Mouse (Mus musculus) ovary, adult 2 months (tissue): ENCODE data around the gene Xpot. TPM values are rescaled to one million over a fixed set of nuclear protein-coding genes. Genes with fewer than 3 reads are reported as not detected.

Experiments used
- polyA plus RNA-seq: library from polyadenylated mRNA; depleted of rRNA; stranded (reverse); fragments of >200 nt; gene quantifications from 2 replicates; pipeline ENCODE4 v1.2.3, GENCODE M21; 2012; rRNA removed

The Xpot gene
- 111 and 112 TPM in 2 replicates for polyA plus RNA-seq

GRCm38 (mm10) chr10:121626186-121626882 lies at the start of gene Xpot:
Gene Xpot (minus strand): TSS chr10:121626332.

GRCm38 (mm10) chr10:121641272-121642053 lies 15.3 kb upstream of the Xpot start, which contains the start of gene D930020B18Rik:
Gene D930020B18Rik (plus strand): TSS chr10:121641588.

GRCm38 (mm10) chr10:121586675-121587370 lies 39.3 kb downstream of the Xpot start, which contains the start of gene Tbk1:
Gene Tbk1 (minus strand): TSS chr10:121586787.

Other genes starting within 250 kb of the Xpot start
- 28.0 and 33.2 TPM in 2 replicates for gene Rassf3, start 150.0 kb downstream of the Xpot start, polyA plus RNA-seq
- 5.7 and 7.2 TPM in 2 replicates for gene Tbk1, start 39.5 kb downstream of the Xpot start, polyA plus RNA-seq
- gene D930020B18Rik, start 15.3 kb upstream of the Xpot start, polyA plus RNA-seq = 0.19 and 0.39 TPM in 2 replicates
- gene BC048403, start 113.6 kb upstream of the Xpot start, polyA plus RNA-seq = 6.6 and 7.1 TPM in 2 replicates